Mouse (Mus musculus): ENCODE data around the gene Dnttip2. TPM values are rescaled to one million over a fixed set of nuclear protein-coding genes. Genes with fewer than 3 reads are reported as not detected.

The Dnttip2 gene
- polyA plus RNA-seq, 1 experiment from 2014 or later = 42.2 TPM

MicroRNAs within 50 kb of the gene (microRNA counts, 519-probe panel; counts per million panel counts)
- microRNA mmu-miR-760 = 1,912 counts per million, percentile 16 among the panel's probes with 10 or more counts

Small RNA genes within 50 kb of the gene (microRNA-seq; reads per million reads assigned to microRNA genes)
- gene Gm22903 (not detected), gene Mir760 (394 reads per million, percentile 68 among the genes with 10 or more reads in this experiment)

Other genes with a start within 250 kb of the Dnttip2 start
- gene Abca4, start 229.9 kb upstream of the Dnttip2 start, polyA plus RNA-seq (2015; fragmentation: Nextera tagmentation; extraction: Ambion mirVana) = 2.5 and 3.3 TPM in 2 replicates
- 50.6 and 59.6 TPM in 2 replicates for gene Gclm, start 28.8 kb upstream of the Dnttip2 start, polyA plus RNA-seq (2015; fragmentation: Nextera tagmentation; extraction: Ambion mirVana)
- 5.9 and 6.3 TPM in 2 replicates for gene Bcar3, start 19.7 kb downstream of the Dnttip2 start, polyA plus RNA-seq (2015; fragmentation: Nextera tagmentation; extraction: Ambion mirVana)

Data from hindbrain, embryonic 15.5 days (tissue).